Mouse (Mus musculus) ovary, adult 2 months (tissue): ENCODE measurements around the gene Zfp599. TPM values are rescaled to one million over a fixed set of nuclear protein-coding genes. Genes with fewer than 3 reads are reported as not detected.

Source experiments
- polyA plus RNA-seq: library from polyadenylated mRNA; depleted of rRNA; stranded (reverse); fragments of >200 nt; gene quantifications from 2 replicates; pipeline ENCODE4 v1.2.3, GENCODE M21; 2012; rRNA removed

Zfp599 gene
- 0.20 TPM in 2 replicates for polyA plus RNA-seq

GRCm38 (mm10) chr9:22259184-22260091 lies at the start of gene Zfp599:
Gene Zfp599, minus strand, starts transcription at chr9:22259895.

GRCm38 (mm10) chr9:22307156-22307919 lies 47.6 kb upstream of the Zfp599 start, which contains the start of gene Zfp810:
Gene Zfp810, minus strand, starts transcription at chr9:22307648.

GRCm38 (mm10) chr9:22225581-22226388 lies 33.9 kb downstream of the Zfp599 start, which contains the start of gene Zfp809:
Gene Zfp809, plus strand, starts transcription at chr9:22225714.

Other genes with a start within 250 kb of the Zfp599 start
- 0.69 and 1.1 TPM in 2 replicates for gene Elavl3, start 207.9 kb downstream of the Zfp599 start, polyA plus RNA-seq
- gene Gm49318, start 188.6 kb downstream of the Zfp599 start, polyA plus RNA-seq = not detected in 2 replicates
- gene Zfp653, start 188.5 kb downstream of the Zfp599 start, polyA plus RNA-seq = 42.8 and 46.1 TPM in 2 replicates
- gene Ecsit, start 174.5 kb downstream of the Zfp599 start, polyA plus RNA-seq = 40.6 and 44.4 TPM in 2 replicates
- 358 and 427 TPM in 2 replicates for gene Cnn1, start 160.7 kb downstream of the Zfp599 start, polyA plus RNA-seq
- 254 and 278 TPM in 2 replicates for gene Elof1, start 142.7 kb downstream of the Zfp599 start, polyA plus RNA-seq
- 54.9 TPM in 2 replicates for gene Acp5, start 124.2 kb downstream of the Zfp599 start, polyA plus RNA-seq
- gene Pigyl, start 103.0 kb downstream of the Zfp599 start, polyA plus RNA-seq = 74.7 and 102 TPM in 2 replicates
- gene Zfp872, start 71.8 kb downstream of the Zfp599 start, polyA plus RNA-seq = 0.05 and 0.09 TPM in 2 replicates
- gene Zfp809, start 34.2 kb downstream of the Zfp599 start, polyA plus RNA-seq = 20.5 and 21.0 TPM in 2 replicates
- gene Zfp810, start 47.8 kb upstream of the Zfp599 start, polyA plus RNA-seq = 6.2 and 7.7 TPM in 2 replicates
- gene Anln, start 129.3 kb upstream of the Zfp599 start, polyA plus RNA-seq = 2.6 and 3.5 TPM in 2 replicates
- gene 9530077C05Rik, start 151.6 kb upstream of the Zfp599 start, polyA plus RNA-seq = 2.0 and 2.3 TPM in 2 replicates
- gene Gm17545, start 194.4 kb upstream of the Zfp599 start, polyA plus RNA-seq = not detected in 2 replicates
- 84.5 and 122 TPM in 2 replicates for gene Rp9, start 209.8 kb upstream of the Zfp599 start, polyA plus RNA-seq
- gene Bbs9, start 215.8 kb upstream of the Zfp599 start, polyA plus RNA-seq = 16.3 and 21.9 TPM in 2 replicates